Mouse (Mus musculus) cerebellum, adult 9-10 months (tissue): ENCODE results near the gene Lpar3.

ENCODE experiments used
- DNase-seq: peaks from one replicate; pipeline ENCODE4 v3.0.0; 2022

Gene Lpar3

DNA sequence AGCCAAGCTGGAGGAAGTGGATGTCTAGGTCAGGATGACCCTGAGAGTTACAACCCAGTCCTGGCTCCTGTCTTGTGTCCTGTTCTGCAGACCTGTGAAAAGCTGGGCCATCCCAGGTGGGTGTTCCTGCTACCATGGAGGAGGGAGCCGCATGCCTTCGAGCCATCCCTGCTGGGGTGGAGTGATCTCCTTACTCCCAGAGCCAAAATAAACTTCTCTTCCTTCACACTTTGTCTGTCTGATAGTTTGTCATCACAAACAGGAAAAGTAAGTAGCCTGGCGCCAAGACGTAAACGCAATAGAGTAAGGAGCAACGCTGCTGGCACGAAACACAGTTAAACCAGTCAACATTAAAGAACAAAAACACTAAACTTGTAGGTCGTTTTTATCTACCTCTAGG, 95.5 kb downstream of the Lpar3 start:
- no peak for DNase-seq

DNA sequence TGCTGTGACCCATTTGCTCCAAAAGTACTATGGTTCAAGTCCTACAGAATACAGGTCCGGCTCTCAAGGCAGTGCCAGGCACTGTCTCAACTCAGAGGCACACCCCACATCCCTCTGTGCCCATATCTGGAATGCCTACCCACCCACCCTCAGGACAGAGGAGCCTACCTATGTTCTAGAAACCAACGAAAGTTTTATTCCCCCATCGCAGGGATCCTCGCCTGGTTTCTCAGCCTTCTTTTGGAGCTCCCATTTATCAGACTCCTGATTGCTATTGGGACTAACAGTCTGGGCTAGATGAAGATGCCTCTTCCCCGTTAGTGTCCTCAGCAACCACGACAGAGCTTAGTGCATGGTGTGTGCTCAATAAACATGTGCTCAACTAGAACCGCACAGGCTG, 96.6 kb downstream of the Lpar3 start:
- no peak for DNase-seq

GRCm38 (mm10) chr3:146317911-146318310, 97.1 kb downstream of the Lpar3 start:
- DNase-seq: no peak

- DNase-seq: no peak
Observed at GRCm38 (mm10) chr3:146318520-146318938, 97.8 kb downstream of the Lpar3 start.

DNA sequence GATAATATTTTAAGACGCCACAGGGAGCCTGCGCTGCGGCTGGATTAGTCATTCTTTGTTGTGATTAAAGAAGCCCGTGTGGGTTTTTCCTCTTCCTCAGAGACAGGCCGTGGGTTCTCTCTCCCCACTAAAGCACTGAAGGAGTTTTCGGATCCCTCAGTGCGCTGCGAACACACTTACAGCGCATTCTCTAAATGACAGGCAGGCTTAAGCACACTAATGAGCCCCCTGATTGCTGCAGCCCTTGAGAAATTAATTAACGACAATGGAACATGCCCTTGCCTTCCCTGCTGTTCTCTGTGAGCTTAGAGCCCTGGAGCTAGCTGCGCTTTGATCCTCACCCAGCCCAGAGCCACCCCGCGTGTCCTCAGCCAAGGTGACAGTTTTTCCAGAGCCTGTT, 98.2 kb downstream of the Lpar3 start:
- no peak for DNase-seq

- no peak for DNase-seq
Observed at GRCm38 (mm10) chr3:146319503-146319902, 98.7 kb downstream of the Lpar3 start.

DNA sequence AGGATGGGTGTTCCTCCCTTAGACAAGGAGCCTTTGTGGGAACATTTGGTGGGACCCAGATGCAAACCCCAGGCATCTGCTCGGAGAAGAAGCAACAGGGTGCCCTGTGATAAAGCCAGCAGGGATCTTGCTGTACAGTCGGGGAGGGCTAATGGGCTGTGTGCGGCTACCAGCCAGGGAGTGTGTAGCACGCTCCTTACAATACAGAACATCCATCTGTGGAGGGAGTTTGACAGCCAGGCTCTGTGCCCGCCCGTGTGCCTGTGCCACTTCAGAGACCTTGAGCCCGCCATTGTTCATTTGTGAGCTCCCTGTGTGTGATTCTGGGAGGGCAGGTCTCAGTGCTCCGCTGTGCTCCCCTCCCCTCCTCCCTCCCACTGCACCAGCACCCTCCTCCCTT, 104.2 kb downstream of the Lpar3 start:
- DNase-seq: no peak

DNA sequence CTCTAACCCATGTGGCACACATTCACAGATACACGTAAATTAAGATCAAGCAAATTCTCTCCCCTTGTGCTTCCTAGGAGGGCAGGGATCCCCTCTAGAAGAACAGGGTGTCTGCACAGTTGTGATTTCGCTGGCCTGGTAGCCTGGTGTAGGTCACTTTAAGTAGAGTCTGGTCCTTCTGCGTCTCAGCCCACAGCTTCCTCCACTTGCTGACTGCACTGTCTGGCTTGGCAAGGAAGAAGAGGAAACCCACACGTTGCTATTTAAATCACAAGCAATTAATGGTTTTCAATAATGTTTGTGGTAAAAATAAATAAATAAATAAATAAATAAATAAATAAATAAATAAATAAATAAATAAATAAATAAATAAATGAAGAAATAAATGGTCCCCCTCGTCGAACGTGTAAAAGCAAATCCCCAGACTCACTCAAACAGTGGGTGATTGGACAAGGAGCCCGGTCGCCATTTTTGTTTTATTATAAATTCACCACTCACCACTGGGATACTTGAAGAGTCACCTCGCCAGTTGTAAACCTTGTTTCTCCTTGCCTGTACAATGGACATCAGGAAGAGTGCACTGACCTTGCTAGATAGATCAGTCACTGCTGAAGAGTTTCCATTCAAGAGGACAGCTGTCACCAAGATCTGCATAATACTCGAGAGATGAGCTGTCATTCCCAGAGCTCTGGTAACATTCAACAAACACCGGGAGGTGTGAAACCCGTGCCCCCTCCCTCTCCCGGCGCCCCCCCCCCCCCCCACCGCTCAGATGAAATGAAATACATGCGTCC, 106.2 kb downstream of the Lpar3 start:
- no peak for DNase-seq

DNA sequence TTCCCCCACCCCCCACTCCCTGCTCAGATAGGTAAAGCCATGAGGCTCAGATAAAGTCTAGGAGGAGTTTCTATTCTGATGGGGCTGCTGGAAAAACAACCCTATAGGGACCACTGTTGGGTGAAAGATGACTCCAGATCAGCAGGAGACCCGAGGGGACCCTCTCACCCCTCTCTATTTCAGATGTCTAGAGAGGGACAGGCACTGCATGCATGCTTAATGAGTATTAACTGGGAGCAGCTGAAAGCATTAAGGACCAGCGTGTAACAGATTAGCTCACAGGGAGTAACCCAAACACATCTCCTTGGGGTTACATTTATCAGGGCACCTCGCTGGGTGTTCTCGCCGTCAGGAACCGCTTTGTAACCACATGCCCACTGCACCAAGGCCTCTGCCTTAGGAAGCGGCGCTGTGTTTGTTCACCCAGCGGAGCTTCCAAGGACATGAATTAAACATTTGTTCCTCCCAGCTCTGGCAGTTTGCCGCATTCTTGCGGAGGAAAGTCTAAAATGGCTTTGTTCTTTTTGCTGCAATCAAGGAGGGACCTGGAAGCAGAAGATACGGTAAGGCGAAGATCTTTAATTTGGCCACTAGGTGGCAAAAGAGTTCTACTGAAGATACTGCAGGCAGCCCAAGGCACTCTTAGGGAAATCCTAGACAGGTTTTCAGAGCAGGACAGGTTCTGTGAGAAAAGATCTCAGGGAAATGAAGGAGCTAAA, 106.9 kb downstream of the Lpar3 start:
- DNase-seq: peak; percentile 80

GRCm38 (mm10) chr3:146328749-146329148, 108.0 kb downstream of the Lpar3 start:
- no peak for DNase-seq

- DNase-seq: no peak
Observed at GRCm38 (mm10) chr3:146331819-146332218, 111.1 kb downstream of the Lpar3 start.

- no peak for DNase-seq
Observed at GRCm38 (mm10) chr3:146333270-146333669, 112.5 kb downstream of the Lpar3 start.

DNA sequence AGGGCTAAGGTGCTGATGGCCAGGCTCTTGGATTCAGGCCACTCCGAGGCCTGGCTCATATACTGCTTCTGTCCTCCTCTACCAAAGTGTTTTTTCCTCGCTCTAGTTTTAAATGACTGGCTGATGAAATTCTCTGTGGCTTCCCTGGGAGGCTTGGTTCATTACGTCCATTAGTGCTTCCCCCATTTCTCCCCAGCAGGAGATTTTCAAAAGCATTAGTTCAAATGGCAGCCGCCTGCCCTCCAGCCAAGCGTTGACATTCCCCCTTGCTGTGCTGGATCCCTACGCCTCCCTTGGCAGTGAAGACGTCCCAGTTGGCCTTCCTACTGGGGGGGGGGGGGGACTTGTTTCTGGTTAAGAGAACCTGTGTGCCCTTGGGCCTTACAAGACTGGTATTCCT, 113.3 kb downstream of the Lpar3 start:
- DNase-seq: no peak
